Mouse (Mus musculus): ENCODE results near the gene Wnt6.

- TF ChIP-seq FLI1 (IDR thresholded peaks at IDR 0.05; ENCODE audit: low read length) (no peak), GATA1 (IDR thresholded peaks at IDR 0.05; ENCODE audit: borderline replicate concordance, low read length) (no peak)
Observed at GRCm38 (mm10) chr1:74790095-74790494, 18.4 kb downstream of the Wnt6 start.

Data from megakaryocyte, embryonic 14.5 days (primary cell).